Mouse (Mus musculus) kidney, embryonic 16.5 days (tissue): Measurements from ENCODE around the gene Milr1. TPM values are rescaled to one million over a fixed set of nuclear protein-coding genes. Genes with fewer than 3 reads are reported as not detected.

Experiments used
- ATAC-seq: fragments of 200-750 bp; cut with Nextera tagmentation; 2 replicates; pipeline ENCODE4 v1.8.0; 2017; ENCODE audit warnings: moderate TSS enrichment; ENCODE audit not compliant: low FRiP score, low TSS enrichment
- H3K27ac ChIP-seq: fragments of 300-500 bp; sonication (generic); 2 replicates; pipeline ENCODE4 v1.5.1; 2014; ENCODE audit warnings: low read length
- H3K27me3 ChIP-seq: fragments of 300-500 bp; sonication (generic); 2 replicates; pipeline ENCODE4 v1.6.1; 2014; ENCODE audit warnings: low read length, control low read depth, mixed read lengths; ENCODE audit not compliant: insufficient read depth
- H3K36me3 ChIP-seq: fragments of 300-500 bp; sonication (generic); 2 replicates; pipeline ENCODE4 v1.6.1; 2014; ENCODE audit warnings: low read length, control low read depth, mixed read lengths; ENCODE audit not compliant: insufficient read depth
- H3K4me1 ChIP-seq: fragments of 300-500 bp; sonication (generic); 2 replicates; pipeline ENCODE4 v1.6.1; 2014; ENCODE audit warnings: low read length, control low read depth, mixed read lengths; ENCODE audit not compliant: insufficient read depth
- H3K4me2 ChIP-seq: fragments of 300-500 bp; sonication (generic); replicated peaks from 2 replicates; pipeline ENCODE4 v1.6.1; 2014; ENCODE audit warnings: low read depth, low read length
- H3K4me3 ChIP-seq: fragments of 300-500 bp; sonication (generic); 2 replicates; pipeline ENCODE4 v1.5.1; 2014; ENCODE audit warnings: mild to moderate bottlenecking, low read length
- H3K9ac ChIP-seq: fragments of 300-500 bp; sonication (generic); replicated peaks from 2 replicates; pipeline ENCODE4 v1.6.1; 2014; ENCODE audit warnings: low read length
- H3K9me3 ChIP-seq: fragments of 300-500 bp; sonication (generic); 2 replicates; pipeline ENCODE4 v1.6.1; 2016; ENCODE audit warnings: low read length, control low read depth
- WGBS: fragments of 180-500 bp; shearing (Covaris S2); extraction: QIAGEN DNeasy Blood & Tissue Kit; methylation state at CpG from one replicate; pipeline ENCODE4 v1.1.7; 2014; 5-methylcytosine and 5-hydroxymethylcytosine counted together
- microRNA-seq: library from miRNA; unstranded; fragments of <30 nt; microRNA quantifications from one replicate; pipeline ENCODE4, GENCODE M21; 2016
- polyA plus RNA-seq: library from polyadenylated mRNA; unstranded; fragments of >200 nt; fragmentation: Nextera tagmentation; extraction: Ambion mirVana; gene quantifications from 2 replicates; pipeline ENCODE4 v1.2.1, GENCODE M21; 2015

Milr1 gene
- polyA plus RNA-seq, 1 experiment from 2014 or later, result 1.2 TPM

- 90% methylated on average over 2 of the region's 2 CpGs for WGBS
- Histone ChIP-seq H3K4me1 (no peaks in the 10 kb centered on the region), H3K4me2 (no peak overlapping the region), H3K4me3 (no peak overlapping the region), H3K9me3 (no peaks in the 10 kb centered on the region), H3K27me3 (no peaks in the 10 kb centered on the region), H3K36me3 (peaks cover 78% of the 10 kb centered on the region), H3K27ac (no peak overlapping the region), H3K9ac (no peak overlapping the region)
- ATAC-seq, result no peak
Observed at GRCm38 (mm10) chr11:106815331-106815730, 64.3 kb downstream of the Milr1 start.

- no peak overlapping the region for H3K27ac ChIP-seq
Observed at GRCm38 (mm10) chr11:106815761-106816160, 64.7 kb downstream of the Milr1 start.

GRCm38 (mm10) chr11:106816316-106816715, 65.3 kb downstream of the Milr1 start:
- H3K27me3 ChIP-seq, result no peaks in the 10 kb centered on the region
- no peak for ATAC-seq
- no peak overlapping the region for H3K4me3 ChIP-seq
- H3K36me3 ChIP-seq, result peaks cover 76% of the 10 kb centered on the region
- H3K27ac ChIP-seq, result no peak overlapping the region
- H3K4me2 ChIP-seq, result no peak overlapping the region
- no peak overlapping the region for H3K9ac ChIP-seq
- 65% methylated on average over 7 of the region's 7 CpGs for WGBS
- H3K9me3 ChIP-seq, result no peaks in the 10 kb centered on the region
- no peaks in the 10 kb centered on the region for H3K4me1 ChIP-seq

More at GRCm38 (mm10) chr11:106815761-106816160, 64.7 kb downstream of the Milr1 start:
- Histone ChIP-seq H3K9me3 (no peaks in the 10 kb centered on the region), H3K4me1 (no peaks in the 10 kb centered on the region), H3K36me3 (peaks cover 78% of the 10 kb centered on the region), H3K4me3 (no peak overlapping the region), H3K9ac (no peak overlapping the region), H3K27me3 (no peaks in the 10 kb centered on the region), H3K4me2 (no peak overlapping the region)
- 73% methylated on average over 2 of the region's 2 CpGs for WGBS
- ATAC-seq, result no peak

- Histone ChIP-seq H3K4me1 (no peaks in the 10 kb centered on the region), H3K36me3 (peaks cover 77% of the 10 kb centered on the region), H3K27ac (no peak overlapping the region; the same call in 1 of the 2 replicates), H3K9ac (no peak overlapping the region), H3K4me2 (no peak overlapping the region), H3K4me3 (no peak overlapping the region), H3K27me3 (no peaks in the 10 kb centered on the region), H3K9me3 (no peaks in the 10 kb centered on the region)
- ATAC-seq, result no peak
- WGBS, result 84% methylated on average over 3 of the region's 3 CpGs
Observed at GRCm38 (mm10) chr11:106817156-106817555, 66.1 kb downstream of the Milr1 start.

GRCm38 (mm10) chr11:106817808-106818207, 66.8 kb downstream of the Milr1 start:
- peaks cover 75% of the 10 kb centered on the region for H3K36me3 ChIP-seq
- no peaks in the 10 kb centered on the region for H3K4me1 ChIP-seq
- 82% methylated on average over 6 of the region's 6 CpGs for WGBS
- H3K27ac ChIP-seq, result no peak overlapping the region
- no peaks in the 10 kb centered on the region for H3K27me3 ChIP-seq
- H3K9ac ChIP-seq, result no peak overlapping the region
- H3K4me3 ChIP-seq, result no peak overlapping the region
- ATAC-seq, result no peak
- no peak overlapping the region for H3K4me2 ChIP-seq
- no peaks in the 10 kb centered on the region for H3K9me3 ChIP-seq

- H3K9me3 ChIP-seq, result no peaks in the 10 kb centered on the region
- no peak for ATAC-seq
- WGBS, result 46% methylated on average over 9 of the region's 9 CpGs
- H3K9ac ChIP-seq, result no peak overlapping the region
- H3K4me1 ChIP-seq, result no peaks in the 10 kb centered on the region
- no peak overlapping the region for H3K4me2 ChIP-seq
- no peak overlapping the region for H3K4me3 ChIP-seq
- H3K27me3 ChIP-seq, result no peaks in the 10 kb centered on the region
- H3K27ac ChIP-seq, result no peak overlapping the region
- peaks cover 70% of the 10 kb centered on the region for H3K36me3 ChIP-seq
Observed at GRCm38 (mm10) chr11:106818341-106818740, 67.3 kb downstream of the Milr1 start.

Small RNA genes lying within 50 kb of the gene (microRNA-seq; reads per million reads assigned to microRNA genes)
- gene Gm25994 (not detected), gene Mir3064 (7.6 reads per million, percentile 26 among the genes with 10 or more reads in this experiment)

Other genes starting within 250 kb of the Milr1 start
- gene Tex2, start 137.8 kb upstream of the Milr1 start, polyA plus RNA-seq, result 9.6 and 10.3 TPM in 2 replicates
- gene Pecam1, start 598 bp upstream of the Milr1 start, polyA plus RNA-seq, result 74.9 and 75.5 TPM in 2 replicates
- 9.7 and 10.6 TPM in 2 replicates for gene Polg2, start 28.3 kb downstream of the Milr1 start, polyA plus RNA-seq
- 369 and 372 TPM in 2 replicates for gene Ddx5, start 38.0 kb downstream of the Milr1 start, polyA plus RNA-seq
- gene Cep95, start 38.0 kb downstream of the Milr1 start, polyA plus RNA-seq, result 21.9 and 24.4 TPM in 2 replicates
- gene Smurf2, start 169.5 kb downstream of the Milr1 start, polyA plus RNA-seq, result 11.9 and 13.7 TPM in 2 replicates
- 353 and 411 TPM in 2 replicates for gene Kpna2, start 248.3 kb downstream of the Milr1 start, polyA plus RNA-seq